Mouse (Mus musculus) ES-E14 (cell line): Measurements from ENCODE around the gene Olfr1368. TPM values are rescaled to one million over a fixed set of nuclear protein-coding genes. Genes with fewer than 3 reads are reported as not detected.
A peak's percentile ranks its signal among the peaks of the same experiment; 100 is the strongest.

Experiments used
- DNase-seq: peaks from one replicate; pipeline ENCODE4 v3.0.0-alpha.2; 2013; ENCODE audit warnings: low read depth, low spot score
- H3K27ac ChIP-seq: 2 replicates; pipeline ENCODE4 v1.5.1; 2012; ENCODE audit warnings: low read depth, mild to moderate bottlenecking, low read length, moderate library complexity, mixed read lengths; ENCODE audit not compliant: poor library complexity, insufficient read depth, severe bottlenecking
- H3K36me3 ChIP-seq: 2 replicates; pipeline ENCODE4 v1.6.1; 2012; ENCODE audit warnings: mild to moderate bottlenecking, low read length, moderate library complexity, mixed read lengths; ENCODE audit not compliant: control insufficient read depth, poor library complexity, insufficient read depth, severe bottlenecking
- H3K4me1 ChIP-seq, 2 experiments: fragments of 150-350 bp in 1 of 2; sonication (generic) in 1 of 2; 2 replicates each; pipeline ENCODE4 v1.6.1; 2012; ENCODE audit warnings: low read length in 2 of 2, mild to moderate bottlenecking in 1 of 2, mixed read lengths in 1 of 2; ENCODE audit not compliant: control insufficient read depth in 2 of 2, insufficient read depth in 2 of 2, poor library complexity in 1 of 2
- H3K4me3 ChIP-seq, 2 experiments: fragments of 150-350 bp in 1 of 2; sonication (generic) in 1 of 2; 2 replicates each; pipeline ENCODE4 v1.5.1; 2012; ENCODE audit warnings: low read length in 2 of 2, low read depth in 1 of 2, mild to moderate bottlenecking in 1 of 2, mixed read lengths in 1 of 2; ENCODE audit not compliant: insufficient read depth in 1 of 2, poor library complexity in 1 of 2, severe bottlenecking in 1 of 2
- H3K9ac ChIP-seq: 2 replicates; pipeline ENCODE4 v1.6.1; 2012; ENCODE audit warnings: low read depth, mild to moderate bottlenecking, low read length, mixed read lengths; ENCODE audit not compliant: poor library complexity, insufficient read depth, severe bottlenecking
- H3K9me3 ChIP-seq: fragments of 150-350 bp; sonication (generic); 2 replicates; pipeline ENCODE4 v1.6.1; 2012; ENCODE audit warnings: low read depth, mild to moderate bottlenecking, low read length; ENCODE audit not compliant: control insufficient read depth, insufficient read depth
- CHD2 ChIP-seq: IDR thresholded peaks from 2 replicates; pipeline ENCODE4 v1.6.1; 2014; ENCODE audit warnings: mild to moderate bottlenecking, low read depth, low read length, inconsistent platforms
- HCFC1 ChIP-seq: IDR thresholded peaks from 2 replicates; pipeline ENCODE4 v1.6.1; 2012; ENCODE audit warnings: low read length, inconsistent platforms, borderline replicate concordance; ENCODE audit not compliant: insufficient read depth
- MAFK ChIP-seq: IDR thresholded peaks from 2 replicates; pipeline ENCODE4 v1.6.1; 2014; ENCODE audit warnings: mild to moderate bottlenecking, low read depth, low read length, inconsistent platforms; ENCODE audit not compliant: insufficient read depth
- ZC3H11A ChIP-seq: IDR thresholded peaks from 2 replicates; pipeline ENCODE4 v1.6.1; 2012; ENCODE audit warnings: low read depth, mild to moderate bottlenecking, inconsistent platforms, low read length, borderline replicate concordance
- ZNF384 ChIP-seq: IDR thresholded peaks from 2 replicates; pipeline ENCODE4 v1.6.1; 2012; ENCODE audit warnings: low read depth, low read length, inconsistent platforms
- in situ Hi-C, 2 experiments: fragments of 600-800 bp; cut with MboI; formaldehyde crosslinking; loops; one replicate each; pipeline ENCODE4 v1.15.1; 2025; ENCODE audit warnings: low sequenced_read_pairs in 2 of 2, inconsistent platforms in 1 of 2; ENCODE audit not compliant: unreplicated experiment in 2 of 2
- total RNA-seq: library from RNA; depleted of rRNA; stranded (reverse); fragments of 300-350 nt; gene quantifications from 2 replicates; pipeline ENCODE4 v1.2.3, GENCODE M21; 2012

The Olfr1368 gene
- total RNA-seq, 1 experiment = not detected

DNA sequence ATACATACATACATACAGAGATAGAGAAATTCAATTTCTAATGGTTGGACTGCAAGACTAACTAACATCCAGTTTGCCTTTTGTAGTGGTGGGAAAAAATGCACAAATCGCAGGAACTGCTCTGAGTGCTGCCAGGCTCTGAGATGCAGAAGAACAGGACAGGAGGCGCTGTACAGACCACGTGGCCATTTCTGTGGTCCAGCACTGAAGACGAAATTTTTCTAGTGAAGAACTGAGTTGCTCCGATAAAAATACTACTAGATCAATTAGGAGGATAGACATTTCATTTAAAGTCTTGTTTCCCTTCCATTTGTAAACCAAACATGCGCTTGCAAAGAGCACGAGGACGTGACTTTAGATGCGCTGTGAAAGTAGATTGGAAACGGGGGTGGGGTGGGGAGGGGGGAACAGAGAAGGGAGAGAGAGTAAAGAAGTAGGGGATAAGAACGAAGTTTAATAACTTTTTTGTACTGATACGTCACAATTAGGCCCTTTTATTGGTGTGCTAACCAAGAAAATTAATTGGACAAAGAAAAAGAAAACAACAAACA is 26.0 kb upstream of the Olfr1368 start:
- peak overlapping the region; percentile 7; the same call in 1 of the 2 replicates for H3K27ac ChIP-seq
- in situ Hi-C loops = loop anchor here in 1 of 2 experiments (25.0 kb wide), 1 partner anchor 541 kb away; the partner anchor contains the start of genes Hist1h2ai, Hist1h2bl, Hist1h2bm and Hist1h3h
- no peaks in the 10 kb centered on the region for H3K36me3 ChIP-seq
- DNase-seq = no peak
- H3K9me3 ChIP-seq = no peaks in the 10 kb centered on the region
- peak overlapping the region; percentile 70 to 74 for H3K4me3 ChIP-seq
- TF ChIP-seq ZNF384 = no peak
- TF ChIP-seq MAFK = no peak
- no peak for TF ChIP-seq ZC3H11A
- no peak for TF ChIP-seq HCFC1
- no peak for TF ChIP-seq CHD2
- peak overlapping the region; percentile 43; the same call in 1 of the 2 replicates for H3K9ac ChIP-seq
- peaks cover 0 to 8% of the 10 kb centered on the region in 2 experiments; a peak in 1 of 4 replicates for H3K4me1 ChIP-seq

- in situ Hi-C loops = loop anchor here in 1 of 2 experiments (25.0 kb wide), 1 partner anchor 541 kb away; the partner anchor contains the start of genes Hist1h2ai, Hist1h2bl, Hist1h2bm and Hist1h3h
- Histone ChIP-seq H3K36me3 (no peaks in the 10 kb centered on the region), H3K27ac (no peak overlapping the region), H3K9ac (peak overlapping the region; percentile 42; the same call in 1 of the 2 replicates), H3K4me3 (peak overlapping the region; percentile 52 to 74; a peak in 2 of 4 replicates), H3K9me3 (no peaks in the 10 kb centered on the region), H3K4me1 (peaks cover 0 to 8% of the 10 kb centered on the region in 2 experiments; a peak in 1 of 4 replicates)
- TF ChIP-seq HCFC1 (no peak), CHD2 (no peak), ZC3H11A (no peak), ZNF384 (no peak), MAFK (no peak)
- DNase-seq = no peak
Observed at GRCm38 (mm10) chr13:21171156-21171530, 25.5 kb upstream of the Olfr1368 start.

- Histone ChIP-seq H3K9ac (peak overlapping the region; percentile 42; the same call in 1 of the 2 replicates), H3K9me3 (no peaks in the 10 kb centered on the region), H3K4me1 (peaks cover 0 to 8% of the 10 kb centered on the region in 2 experiments; a peak in 1 of 4 replicates), H3K27ac (no peak overlapping the region), H3K4me3 (peak overlapping the region; percentile 14 to 52; a peak in 2 of 4 replicates), H3K36me3 (no peaks in the 10 kb centered on the region)
- DNase-seq = no peak
- no peak for TF ChIP-seq ZC3H11A
- TF ChIP-seq ZNF384 = no peak
- TF ChIP-seq MAFK = no peak
- TF ChIP-seq HCFC1 = no peak
- no peak for TF ChIP-seq CHD2
- in situ Hi-C loops = loop anchor here in 1 of 2 experiments (25.0 kb wide), 1 partner anchor 542 kb away; the partner anchor contains the start of genes Hist1h2ai, Hist1h2bl, Hist1h2bm and Hist1h3h
Observed at GRCm38 (mm10) chr13:21170431-21171155, 24.9 kb upstream of the Olfr1368 start.

DNA sequence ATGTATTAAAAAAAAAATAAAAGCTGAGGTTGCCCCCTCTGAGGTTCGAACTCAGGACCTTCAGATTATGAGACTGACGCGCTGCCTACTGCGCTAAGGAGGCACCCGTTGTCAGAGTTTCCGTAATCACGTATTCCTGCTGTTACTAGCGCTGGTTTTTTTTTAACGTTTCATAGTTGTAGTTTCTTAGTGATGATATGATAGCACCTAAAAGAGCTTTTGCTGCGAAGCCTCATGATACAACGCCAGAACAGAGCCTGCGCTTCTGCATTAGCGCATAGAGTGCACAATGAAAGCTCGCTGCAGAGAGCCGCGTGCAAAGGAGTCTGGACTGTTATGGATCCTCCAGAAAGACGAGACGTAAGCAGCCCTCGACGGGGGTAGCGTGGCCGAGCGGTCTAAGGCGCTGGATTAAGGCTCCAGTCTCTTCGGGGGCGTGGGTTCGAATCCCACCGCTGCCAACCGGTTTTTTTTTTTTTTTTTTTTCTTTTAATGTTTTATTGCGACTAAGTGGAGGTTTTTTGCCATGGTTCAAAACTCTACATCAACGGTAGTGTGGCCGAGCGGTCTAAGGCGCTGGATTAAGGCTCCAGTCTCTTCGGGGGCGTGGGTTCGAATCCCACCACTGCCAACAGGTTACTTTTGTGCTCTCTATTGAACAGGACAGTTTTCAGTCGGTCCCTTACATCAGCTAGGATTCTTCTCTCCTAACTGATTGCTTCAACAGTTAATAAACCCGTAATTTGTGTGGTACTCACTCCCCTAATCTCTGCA is 24.2 kb upstream of the Olfr1368 start:
- in situ Hi-C loops = loop anchor here in 1 of 2 experiments (10.0 to 25.0 kb wide), 3 partner anchors 65 to 755 kb away; partner anchors contain the start of genes Hist1h2ai, Hist1h2bl, Hist1h2bm and Hist1h3h

More for the DNA sequence above, 24.2 kb upstream of the Olfr1368 start:
- Histone ChIP-seq H3K27ac (no peak overlapping the region), H3K9me3 (no peaks in the 10 kb centered on the region), H3K4me1 (peaks cover 0 to 8% of the 10 kb centered on the region in 2 experiments; a peak in 1 of 4 replicates), H3K36me3 (no peaks in the 10 kb centered on the region), H3K4me3 (peak overlapping the region; percentile 68 to 74), H3K9ac (peak overlapping the region; percentile 57; the same call in 1 of the 2 replicates)
- TF ChIP-seq CHD2 (no peak), ZNF384 (peak; percentile 96), MAFK (peak; percentile 87)
- DNase-seq = no peak
